Mouse (Mus musculus): ENCODE data around the gene Tmprss11c.

DNA sequence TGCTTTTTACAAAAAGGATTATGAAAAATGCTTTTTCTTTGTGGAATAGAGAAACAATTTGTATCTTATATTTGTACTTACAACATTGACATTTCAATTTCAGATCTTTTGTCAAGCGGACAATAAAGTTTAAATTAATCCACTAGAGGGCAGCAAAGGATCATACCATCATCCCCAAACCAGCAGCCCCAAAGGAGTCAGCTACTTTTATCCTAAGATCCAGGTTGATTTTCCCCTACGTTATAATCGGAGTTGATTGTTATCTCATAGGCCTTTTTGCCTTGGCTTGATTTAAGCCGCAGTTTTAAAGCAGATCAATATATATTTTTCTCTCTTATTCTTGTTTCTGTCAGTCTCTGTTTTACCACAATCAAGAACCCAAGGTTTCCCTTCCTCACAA lies 97.8 kb downstream of the Tmprss11c start:
- TF ChIP-seq CTCF (IDR thresholded peaks at IDR 0.05; ENCODE audit: control insufficient read depth, insufficient read depth, insufficient read length) = no peak
- no peak for TF ChIP-seq USF1 (IDR thresholded peaks at IDR 0.05; ENCODE audit: low read depth)
